Mouse (Mus musculus) right cerebral cortex, postnatal 10 days (tissue): Measurements from ENCODE around the gene Scgb1b19.
"Not testable (repeated sequence)": the region's sequence is repeated elsewhere in the genome, so short reads cannot be mapped to it uniquely, and the experiment has no call there.

ENCODE experiments used
- DNase-seq, 2 experiments: peaks; one replicate each; pipeline ENCODE4 v3.0.0; 2021; ENCODE audit warnings: low spot score in 2 of 2

Gene Scgb1b19

GRCm38 (mm10) chr7:33286991-33287390, at the start of gene Scgb1b19:
TSS of gene Scgb1b19 (plus strand) at chr7:33287291.
- DNase-seq, result not testable (repeated sequence)

DNA sequence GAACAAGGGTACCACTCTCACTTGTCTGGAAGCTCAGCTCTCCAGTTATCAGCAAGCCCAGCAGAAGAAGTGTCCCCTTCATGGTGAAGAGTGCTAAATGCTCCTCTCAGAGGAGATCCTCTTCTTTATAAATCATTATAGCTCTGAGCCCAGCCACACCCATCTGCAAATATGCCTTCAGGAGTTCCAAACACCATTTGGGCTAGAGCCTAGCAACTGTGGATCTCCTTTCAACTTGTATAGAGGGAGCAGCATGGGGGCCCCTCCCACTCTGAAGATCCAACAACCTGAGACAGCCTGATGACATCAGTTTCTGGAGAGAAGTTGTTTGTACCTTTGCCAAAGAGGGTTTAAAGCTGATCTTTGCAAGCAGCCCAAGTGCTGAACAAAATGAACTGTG, 6.9 kb upstream of the Scgb1b19 start, which contains the start of gene Scgb2b19:
Scgb2b19 (minus strand) TSS at position 101 of the 400 bp plus-strand sequence.
- DNase-seq, result not testable (repeated sequence)
